Mouse (Mus musculus): ENCODE results near the gene Zranb2.

DNA sequence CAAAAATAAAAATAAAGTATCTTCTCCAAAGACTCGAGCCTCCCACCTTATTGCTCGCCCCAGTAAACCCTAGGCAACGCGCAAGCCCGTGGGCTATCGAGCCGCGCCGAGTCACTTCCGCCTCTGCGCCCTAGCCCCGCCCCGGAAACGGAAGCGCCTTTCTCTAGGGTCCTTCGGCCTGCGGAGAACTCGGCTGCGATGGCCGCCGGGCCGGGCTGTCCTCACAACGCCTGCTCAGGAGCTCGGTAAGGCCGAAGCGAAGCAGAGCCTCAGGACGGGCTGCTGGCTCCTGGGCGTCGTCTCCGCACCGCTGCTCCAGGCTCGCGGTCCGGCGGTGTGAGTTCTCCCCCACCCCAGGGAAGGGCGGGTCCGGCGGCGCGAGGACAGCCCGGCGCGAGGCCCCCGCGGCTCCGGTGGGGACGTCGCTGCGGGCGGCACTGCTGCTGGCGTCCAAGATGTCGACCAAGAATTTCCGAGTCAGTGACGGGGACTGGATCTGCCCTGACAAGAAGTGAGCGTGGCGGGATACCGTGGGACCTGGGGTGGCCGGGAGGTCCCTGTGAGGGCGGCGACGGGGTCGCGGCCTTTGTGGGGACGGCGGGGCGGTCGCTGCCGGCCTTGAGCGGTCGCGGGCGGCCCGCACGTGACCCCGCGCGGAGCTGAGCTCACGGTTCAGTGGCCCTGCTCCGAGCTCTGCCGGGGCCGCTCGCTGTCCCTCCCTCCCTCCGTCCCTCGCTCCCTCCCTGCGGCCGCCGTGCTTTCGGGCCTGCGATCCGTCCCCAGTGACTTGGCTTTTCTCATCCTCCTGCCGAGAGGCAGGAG is at the start of gene Zranb2:
- TF ChIP-seq CTCF (IDR thresholded peaks at IDR 0.05; ENCODE audit: low read depth) (no peak), EP300 (IDR thresholded peaks at IDR 0.05; ENCODE audit: low read depth) (no peak; the same call in 1 of the 2 replicates)
